Mouse (Mus musculus) liver, postnatal 0 days (tissue): ENCODE data around the gene Gm43552. TPM values are rescaled to one million over a fixed set of nuclear protein-coding genes. Genes with fewer than 3 reads are reported as not detected.
A peak's percentile ranks its signal among the peaks of the same experiment; 100 is the strongest.

Experiments used
- ATAC-seq: fragments of 200-750 bp; cut with Nextera tagmentation; 2 replicates; pipeline ENCODE4 v1.8.0; 2017; ENCODE audit warnings: mild to moderate bottlenecking, moderate library complexity
- DNase-seq: peaks from one replicate; pipeline ENCODE4 v3.0.0-alpha.2; 2016
- H3K27ac ChIP-seq: fragments of 300-500 bp; sonication (generic); 2 replicates; pipeline ENCODE4 v1.5.1; 2014; ENCODE audit warnings: antibody characterized with exemption, moderate library complexity, mild to moderate bottlenecking, low read depth
- H3K27me3 ChIP-seq: fragments of 300-500 bp; sonication (generic); 2 replicates; pipeline ENCODE4 v1.6.1; 2014; ENCODE audit warnings: low read length, control low read depth, mixed read lengths; ENCODE audit not compliant: insufficient read depth
- H3K36me3 ChIP-seq: fragments of 300-500 bp; sonication (generic); replicated peaks from 2 replicates; pipeline ENCODE4 v1.6.1; 2014; ENCODE audit warnings: mild to moderate bottlenecking, control low read depth, low read length, moderate library complexity, mixed read lengths; ENCODE audit not compliant: insufficient read depth
- H3K4me1 ChIP-seq: fragments of 300-500 bp; sonication (generic); 2 replicates; pipeline ENCODE4 v1.6.1; 2014; ENCODE audit warnings: antibody characterized with exemption, mild to moderate bottlenecking, control low read depth; ENCODE audit not compliant: insufficient read depth
- H3K4me2 ChIP-seq: fragments of 300-500 bp; sonication (generic); 2 replicates; pipeline ENCODE4 v1.6.1; 2014; ENCODE audit warnings: low read depth, mild to moderate bottlenecking, low read length, moderate library complexity, mixed read lengths
- H3K4me3 ChIP-seq: fragments of 300-500 bp; sonication (generic); 2 replicates; pipeline ENCODE4 v1.5.1; 2014; ENCODE audit warnings: low read depth, low read length
- H3K9ac ChIP-seq: fragments of 300-500 bp; sonication (generic); replicated peaks from 2 replicates; pipeline ENCODE4 v1.6.1; 2014; ENCODE audit warnings: mild to moderate bottlenecking, moderate library complexity
- H3K9me3 ChIP-seq: fragments of 300-500 bp; sonication (generic); 2 replicates; pipeline ENCODE4 v1.6.1; 2016; ENCODE audit warnings: mild to moderate bottlenecking, control low read depth, low read length, mixed read lengths
- CTCF ChIP-seq: sonication (generic); IDR thresholded peaks from 2 replicates; pipeline ENCODE4 v1.5.1; 2016; ENCODE audit warnings: antibody characterized with exemption, low read depth
- EP300 ChIP-seq: IDR thresholded peaks from 2 replicates; pipeline ENCODE4 v1.6.1; 2016; ENCODE audit warnings: antibody characterized with exemption, low read depth, mild to moderate bottlenecking
- WGBS: fragments of 180-500 bp; shearing (Covaris S2); extraction: QIAGEN DNeasy Blood & Tissue Kit; methylation state at CpG from one replicate; pipeline ENCODE4 v1.1.7; 2014; ENCODE audit not compliant: insufficient replicate concordance; 5-methylcytosine and 5-hydroxymethylcytosine counted together
- polyA plus RNA-seq: library from polyadenylated mRNA; unstranded; fragments of >200 nt; fragmentation: Nextera tagmentation; extraction: Ambion mirVana; gene quantifications from 2 replicates; pipeline ENCODE4 v1.2.1, GENCODE M21; 2015

Gm43552 gene
- polyA plus RNA-seq, 1 experiment from 2014 or later: not detected

DNA sequence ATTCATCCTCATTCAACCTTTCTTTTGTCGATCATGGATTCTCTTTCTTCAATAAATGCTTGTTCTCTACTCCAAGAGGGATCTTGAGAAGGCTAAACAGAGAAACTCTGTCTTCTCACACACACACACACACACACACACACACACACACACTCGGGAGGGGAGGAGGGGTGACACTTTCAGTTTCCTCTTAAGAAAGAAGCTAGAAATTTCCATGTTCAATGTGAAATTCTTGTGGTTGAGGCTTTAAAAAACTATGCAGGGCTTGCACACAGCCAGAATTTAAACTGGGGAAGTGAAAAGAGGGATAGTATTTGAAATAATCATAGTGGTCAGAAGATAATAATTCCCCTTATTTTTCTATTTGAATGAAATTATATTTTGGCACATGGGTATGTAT is 16.8 kb downstream of the Gm43552 start:
- H3K4me3 ChIP-seq: no peak overlapping the region
- H3K4me2 ChIP-seq: no peak overlapping the region
- no peak for TF ChIP-seq EP300
- TF ChIP-seq CTCF: no peak
- H3K9me3 ChIP-seq: no peaks in the 10 kb centered on the region
- ATAC-seq: no peak
- H3K27ac ChIP-seq: peak overlapping the region; percentile 69
- 30% methylated on average over 2 of the region's 2 CpGs for WGBS
- H3K27me3 ChIP-seq: no peaks in the 10 kb centered on the region
- H3K36me3 ChIP-seq: no peaks in the 10 kb centered on the region
- H3K4me1 ChIP-seq: peaks cover 17% of the 10 kb centered on the region
- DNase-seq: peak; percentile 35
- no peak overlapping the region for H3K9ac ChIP-seq

GRCm38 (mm10) chr5:65469766-65470165 is 22.9 kb downstream of the Gm43552 start:
- 81% methylated on average over 6 of the region's 6 CpGs for WGBS
- H3K27me3 ChIP-seq: no peaks in the 10 kb centered on the region
- DNase-seq: no peak
- no peak overlapping the region for H3K4me3 ChIP-seq
- no peak for ATAC-seq
- H3K36me3 ChIP-seq: peaks cover 25% of the 10 kb centered on the region
- H3K27ac ChIP-seq: no peak overlapping the region
- H3K4me1 ChIP-seq: no peaks in the 10 kb centered on the region
- H3K9ac ChIP-seq: no peak overlapping the region
- no peak for TF ChIP-seq CTCF
- TF ChIP-seq EP300: no peak
- no peaks in the 10 kb centered on the region for H3K9me3 ChIP-seq
- no peak overlapping the region for H3K4me2 ChIP-seq

DNA sequence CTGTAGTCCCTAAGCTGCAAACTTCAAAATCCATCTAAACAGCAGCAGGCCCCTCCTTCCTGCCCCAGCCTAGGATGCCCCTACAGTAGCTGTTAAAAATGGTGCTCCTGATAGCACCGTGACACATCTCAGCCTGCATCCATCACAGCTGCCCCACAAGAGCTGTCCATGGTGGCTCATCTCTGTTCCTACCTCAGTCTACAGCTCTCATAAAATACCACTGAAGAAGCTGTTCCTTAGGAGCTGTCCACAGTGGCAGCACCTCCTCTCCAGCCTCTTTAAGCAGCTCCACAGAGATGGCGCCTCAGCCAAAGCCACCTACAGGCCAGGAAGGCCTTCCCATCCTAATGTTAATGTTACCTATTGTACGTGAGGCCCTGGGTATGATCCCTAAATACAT is 25.7 kb downstream of the Gm43552 start:
- no peak overlapping the region for H3K4me3 ChIP-seq
- no peaks in the 10 kb centered on the region for H3K27me3 ChIP-seq
- WGBS: 77% methylated on average over 3 of the region's 3 CpGs
- no peak overlapping the region for H3K27ac ChIP-seq
- TF ChIP-seq EP300: no peak
- TF ChIP-seq CTCF: no peak
- H3K36me3 ChIP-seq: peaks cover 25% of the 10 kb centered on the region
- H3K9ac ChIP-seq: no peak overlapping the region
- DNase-seq (no peak), ATAC-seq (no peak)
- no peaks in the 10 kb centered on the region for H3K4me1 ChIP-seq
- H3K9me3 ChIP-seq: no peaks in the 10 kb centered on the region
- no peak overlapping the region for H3K4me2 ChIP-seq

DNA sequence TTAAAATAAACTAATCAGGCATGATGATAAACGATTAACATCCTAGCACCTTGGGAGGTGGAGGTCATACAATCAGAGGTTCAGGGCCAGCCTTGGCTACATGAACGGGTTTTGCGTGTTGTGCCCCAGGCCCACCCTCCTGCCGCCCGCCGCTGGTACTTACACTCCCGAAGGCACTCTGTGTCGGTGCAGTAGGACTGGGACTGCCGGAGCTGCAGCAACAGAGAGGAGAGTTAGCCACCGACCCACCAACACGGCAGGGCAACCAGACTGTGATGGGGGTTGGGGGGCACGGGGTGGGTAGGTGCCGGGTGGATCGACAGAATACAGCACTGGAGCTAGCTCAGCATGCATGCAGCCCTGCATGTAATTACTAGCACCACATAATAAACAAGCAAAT is 32.3 kb downstream of the Gm43552 start:
- Histone ChIP-seq H3K36me3 (peaks cover 20% of the 10 kb centered on the region; the same call in 1 of the 2 replicates), H3K9ac (no peak overlapping the region), H3K27me3 (no peaks in the 10 kb centered on the region), H3K27ac (no peak overlapping the region), H3K9me3 (no peaks in the 10 kb centered on the region), H3K4me2 (no peak overlapping the region), H3K4me1 (no peaks in the 10 kb centered on the region), H3K4me3 (no peak overlapping the region)
- DNase-seq (no peak), ATAC-seq (no peak)
- TF ChIP-seq EP300 (no peak), CTCF (no peak)
- 86% methylated on average over 14 of the region's 14 CpGs for WGBS

- H3K4me1 ChIP-seq: no peaks in the 10 kb centered on the region
- peaks cover 25% of the 10 kb centered on the region for H3K36me3 ChIP-seq
- no peak overlapping the region for H3K4me2 ChIP-seq
- WGBS: 80% methylated on average over 3 of the region's 3 CpGs
- DNase-seq (no peak), ATAC-seq (no peak)
- H3K27ac ChIP-seq: no peak overlapping the region
- H3K4me3 ChIP-seq: no peak overlapping the region
- H3K9ac ChIP-seq: no peak overlapping the region
- H3K27me3 ChIP-seq: no peaks in the 10 kb centered on the region
- H3K9me3 ChIP-seq: no peaks in the 10 kb centered on the region
- TF ChIP-seq CTCF: no peak
- TF ChIP-seq EP300: no peak
Measured at GRCm38 (mm10) chr5:65459454-65459853, 33.2 kb downstream of the Gm43552 start.

- ATAC-seq: no peak
Measured at GRCm38 (mm10) chr5:65457846-65458245, 34.8 kb downstream of the Gm43552 start.

More at GRCm38 (mm10) chr5:65457846-65458245, 34.8 kb downstream of the Gm43552 start:
- TF ChIP-seq EP300 (no peak), CTCF (no peak)
- no peaks in the 10 kb centered on the region for H3K27me3 ChIP-seq
- peaks cover 25% of the 10 kb centered on the region for H3K36me3 ChIP-seq
- DNase-seq: no peak
- 63% methylated on average over 5 of the region's 5 CpGs for WGBS
- no peak overlapping the region for H3K4me3 ChIP-seq
- no peaks in the 10 kb centered on the region for H3K4me1 ChIP-seq
- no peak overlapping the region for H3K9ac ChIP-seq
- H3K27ac ChIP-seq: no peak overlapping the region
- H3K9me3 ChIP-seq: no peaks in the 10 kb centered on the region
- H3K4me2 ChIP-seq: no peak overlapping the region
